Mouse (Mus musculus) kidney, postnatal 10 days (tissue): ENCODE data around the gene Cdh4.
A peak's percentile ranks its signal among the peaks of the same experiment; 100 is the strongest.

ENCODE experiments used
- DNase-seq: peaks from one replicate; pipeline ENCODE4 v3.0.0; 2021; ENCODE audit warnings: mixed read lengths

The Cdh4 gene

DNA sequence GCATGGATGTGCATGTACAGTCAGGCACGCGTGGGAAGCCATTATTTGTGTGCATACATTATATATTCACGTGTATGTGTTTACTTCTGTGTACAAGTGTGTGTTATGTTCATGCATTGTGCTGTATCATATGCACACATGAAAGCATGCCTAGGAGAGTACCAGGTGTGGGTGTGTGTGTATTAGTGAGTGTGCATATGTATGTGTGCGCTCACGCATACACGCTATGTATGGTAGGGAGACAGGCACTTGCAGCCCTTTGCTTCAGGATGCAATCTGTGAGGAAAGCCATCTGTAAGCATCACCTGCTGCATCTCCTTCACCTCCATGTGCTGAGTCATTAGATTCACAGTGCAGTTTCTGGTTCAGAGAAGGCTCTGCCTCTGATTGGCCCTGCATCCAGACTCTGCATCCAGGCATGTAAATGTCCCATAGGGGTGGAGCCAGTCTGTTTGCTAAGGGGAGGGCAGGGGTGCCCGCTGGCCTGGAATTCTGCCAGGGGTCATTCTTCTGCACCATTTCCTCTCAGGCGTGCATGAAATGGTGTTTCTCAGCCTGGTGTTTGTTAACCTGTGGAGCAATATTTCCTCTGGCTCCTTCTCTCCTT lies 25.7 kb downstream of the Cdh4 start:
- peak; percentile 25 for DNase-seq

DNA sequence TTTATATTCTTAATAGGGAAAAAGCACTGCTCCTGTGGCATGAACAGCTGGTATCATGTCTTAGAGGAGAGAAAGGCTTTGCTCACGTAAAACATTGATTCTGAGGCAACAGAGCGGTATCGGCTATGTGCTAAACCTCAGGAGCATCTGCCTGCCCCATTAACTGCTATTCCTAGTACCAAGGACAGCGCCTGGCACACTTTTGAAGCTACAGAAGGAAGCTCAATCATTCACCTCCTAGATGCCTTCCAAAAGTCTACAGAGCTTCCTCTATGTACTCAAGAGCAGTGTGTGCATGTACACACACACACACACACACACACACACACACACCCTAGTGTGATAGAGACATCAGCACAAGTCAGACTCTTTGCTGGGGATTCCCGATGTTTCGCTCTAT lies 34.4 kb downstream of the Cdh4 start:
- peak; percentile 21 for DNase-seq

DNA sequence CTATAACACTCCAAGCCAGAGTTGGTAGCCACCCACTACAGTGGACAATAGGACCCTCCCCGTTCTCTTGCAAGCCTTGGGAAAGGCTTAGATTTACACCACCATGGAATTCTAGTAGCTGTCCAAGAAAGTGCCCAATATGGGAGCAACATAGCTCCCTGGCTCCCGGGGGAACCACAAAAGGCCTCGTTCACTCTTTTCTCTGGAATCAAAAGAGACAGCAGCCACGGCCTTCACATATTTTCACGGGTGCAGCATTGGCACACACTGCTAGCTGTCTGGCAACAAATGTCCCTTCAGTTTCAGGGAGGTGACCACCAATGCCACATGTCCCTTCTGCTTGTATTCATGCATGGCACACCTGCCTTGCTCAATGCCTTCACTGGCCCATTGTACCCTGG lies 38.6 kb downstream of the Cdh4 start:
- no peak for DNase-seq

DNA sequence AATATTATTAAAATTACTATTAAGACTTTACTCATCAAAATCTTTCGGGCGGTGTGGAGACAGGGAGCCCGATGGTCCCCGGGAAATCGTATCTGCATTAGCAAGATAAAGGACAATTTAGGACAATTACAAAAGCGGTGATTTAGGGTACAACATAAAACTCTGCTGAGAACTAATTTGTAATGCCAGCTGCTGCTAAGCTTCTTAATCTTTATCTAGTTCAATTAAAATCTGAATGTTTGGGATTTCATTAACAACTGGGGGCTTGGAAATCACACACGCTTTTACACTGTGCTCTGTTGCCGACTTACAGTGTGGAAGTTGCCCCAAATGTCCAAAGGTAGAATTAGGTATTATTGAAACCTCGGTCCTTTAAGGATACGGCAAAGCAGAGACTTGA lies 39.1 kb downstream of the Cdh4 start:
- DNase-seq = no peak

DNA sequence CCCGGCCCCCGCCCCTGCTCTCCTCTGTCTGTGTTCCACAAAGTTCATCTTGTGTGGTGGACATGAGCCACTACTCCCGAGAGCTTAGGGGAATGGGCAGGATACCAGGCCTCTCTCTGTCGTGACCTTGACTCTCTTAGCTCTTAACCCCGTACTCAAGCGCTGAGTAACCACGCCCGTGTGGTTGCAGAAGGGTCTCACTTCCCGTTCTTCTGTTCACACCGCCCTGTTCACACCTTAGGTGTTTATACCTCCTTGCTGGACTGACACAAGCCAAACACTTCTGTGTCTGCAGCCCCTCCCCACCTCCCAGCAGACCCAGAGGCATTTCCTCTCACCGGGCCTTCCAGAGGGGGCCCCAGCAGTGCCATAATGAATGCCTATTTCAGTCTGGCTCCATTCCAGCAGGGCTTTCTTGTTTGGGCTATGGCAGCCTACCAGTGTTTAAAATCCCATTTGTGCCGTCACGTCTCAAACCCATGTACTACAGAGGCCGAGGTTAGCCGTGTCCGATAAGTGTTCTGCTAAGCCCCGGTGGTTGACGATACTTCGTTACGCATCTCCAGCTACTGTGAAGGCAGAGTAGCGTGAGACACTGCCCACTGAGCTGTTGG lies 46.4 kb downstream of the Cdh4 start:
- no peak for DNase-seq

DNA sequence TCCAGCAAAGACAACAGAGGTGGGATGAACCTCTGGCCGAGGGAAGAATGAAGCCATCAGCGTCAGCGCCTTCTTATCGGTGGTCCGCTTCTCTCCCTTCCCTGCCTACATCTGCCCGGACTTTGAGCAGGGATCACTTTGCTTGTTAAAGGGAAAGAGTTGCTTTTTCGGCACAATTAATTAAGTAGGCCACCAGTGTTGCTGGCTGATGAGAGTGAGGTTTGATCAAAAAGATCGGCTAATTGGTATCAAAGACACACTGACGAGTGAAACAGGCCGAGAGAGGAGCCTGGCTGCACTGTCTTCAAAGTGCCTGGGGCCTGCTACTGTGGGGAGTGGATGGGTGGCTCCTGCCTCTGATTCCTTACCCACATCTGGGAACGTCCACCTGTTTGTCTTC lies 49.7 kb downstream of the Cdh4 start:
- no peak for DNase-seq

DNA sequence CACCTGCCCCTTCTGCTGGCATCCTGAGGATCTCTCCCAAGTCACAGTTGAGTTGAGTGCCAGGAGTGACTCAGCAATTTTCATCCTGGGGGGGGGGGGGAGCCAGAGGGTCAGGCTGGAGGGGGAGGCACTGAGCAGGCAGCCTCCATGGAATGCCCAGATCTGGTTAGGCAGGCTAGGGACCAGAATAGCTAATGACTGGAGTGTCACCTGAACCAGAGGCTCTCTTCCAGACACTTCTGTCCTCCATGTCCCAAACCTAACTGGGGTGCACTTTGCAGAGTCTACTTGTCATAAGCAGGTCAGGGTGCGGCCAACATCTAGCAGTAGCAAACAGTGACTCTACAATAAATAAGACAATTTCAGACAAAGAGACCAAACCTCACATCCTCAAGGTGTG lies 52.0 kb downstream of the Cdh4 start:
- no peak for DNase-seq

DNA sequence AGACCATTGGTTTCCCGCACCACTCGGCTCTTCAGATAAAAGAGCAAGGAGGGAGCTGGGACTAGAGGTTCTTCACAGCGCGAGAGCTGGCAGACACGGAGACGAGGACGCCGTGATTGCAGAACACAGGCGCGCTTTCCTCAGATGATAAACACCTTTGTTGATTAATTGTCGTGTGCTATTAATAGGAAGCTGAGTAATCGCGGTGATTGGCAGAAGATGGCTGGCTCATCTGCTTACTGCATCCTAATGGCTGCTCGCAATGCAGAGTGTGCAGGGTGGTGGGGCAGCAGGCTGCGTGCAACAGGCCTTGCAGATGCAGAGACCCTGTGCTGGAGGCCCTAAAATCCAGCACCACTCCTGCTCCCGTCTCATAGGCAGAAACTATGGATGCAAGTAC lies 68.2 kb downstream of the Cdh4 start:
- no peak for DNase-seq

DNA sequence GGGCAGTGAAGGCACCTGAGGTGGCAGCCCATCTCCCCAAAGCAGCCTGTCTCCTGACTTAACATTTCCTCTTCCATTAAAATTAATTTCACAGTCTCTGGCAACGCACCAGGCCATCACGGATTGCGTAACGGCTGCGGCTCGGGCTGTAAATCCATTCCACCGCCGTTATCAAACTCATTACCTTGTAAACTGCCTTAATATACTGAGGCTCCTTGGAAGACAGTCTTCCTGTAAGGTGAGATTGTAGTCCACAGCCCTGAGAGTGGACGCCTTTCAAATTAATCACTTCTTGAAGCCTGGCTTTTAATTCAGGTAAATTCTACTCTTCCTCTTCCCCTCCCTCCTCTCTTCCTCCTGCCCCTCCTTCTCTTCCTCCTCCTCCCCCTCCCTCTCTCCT lies 74.3 kb downstream of the Cdh4 start:
- DNase-seq = no peak

DNA sequence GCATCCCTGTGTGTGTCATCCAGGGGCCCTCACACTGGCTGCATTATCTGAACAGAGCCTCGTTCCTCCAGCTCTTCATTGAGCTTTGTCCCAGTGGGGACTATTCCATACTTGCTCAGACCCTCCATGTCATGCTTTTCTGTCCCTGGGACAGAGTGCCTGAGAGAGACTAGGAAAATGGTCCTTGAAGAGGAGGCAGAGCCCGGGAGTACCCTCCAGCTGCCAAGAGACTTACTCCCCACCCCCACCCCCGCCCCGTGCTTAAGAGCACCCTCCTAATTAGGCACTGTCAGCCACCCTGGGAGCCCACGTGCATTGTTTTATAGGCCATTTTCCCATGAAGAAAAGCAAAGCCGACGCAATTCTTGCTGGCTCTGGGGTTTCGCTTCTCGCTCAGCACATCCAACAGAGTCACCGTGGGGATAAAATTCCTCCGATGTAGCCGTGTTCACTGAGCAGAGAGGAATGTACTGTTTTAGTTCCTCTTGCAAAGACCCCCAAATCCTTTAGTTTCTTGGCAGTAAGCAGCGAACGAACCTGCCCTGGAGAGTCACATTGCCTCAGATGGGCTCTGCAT lies 76.3 kb downstream of the Cdh4 start:
- no peak for DNase-seq

DNA sequence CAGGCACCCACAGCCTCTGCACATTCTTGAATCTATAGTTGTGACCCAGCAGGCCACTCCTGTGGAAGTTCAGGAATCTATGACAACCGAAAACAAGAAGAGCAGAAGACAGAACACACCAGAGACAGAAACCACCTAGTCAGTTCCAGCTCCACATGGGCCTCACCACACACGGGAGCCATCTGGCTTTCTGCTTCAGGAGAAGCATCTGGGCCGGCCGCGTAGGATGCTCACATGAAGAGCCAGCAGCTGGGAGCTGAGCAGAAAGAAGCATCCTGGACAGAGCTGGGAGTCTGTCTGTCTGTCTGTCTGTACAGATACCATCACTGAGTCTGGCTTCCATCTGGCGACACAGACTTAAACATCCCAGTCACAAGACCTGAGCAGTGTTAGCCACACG lies 76.9 kb downstream of the Cdh4 start:
- no peak for DNase-seq

DNA sequence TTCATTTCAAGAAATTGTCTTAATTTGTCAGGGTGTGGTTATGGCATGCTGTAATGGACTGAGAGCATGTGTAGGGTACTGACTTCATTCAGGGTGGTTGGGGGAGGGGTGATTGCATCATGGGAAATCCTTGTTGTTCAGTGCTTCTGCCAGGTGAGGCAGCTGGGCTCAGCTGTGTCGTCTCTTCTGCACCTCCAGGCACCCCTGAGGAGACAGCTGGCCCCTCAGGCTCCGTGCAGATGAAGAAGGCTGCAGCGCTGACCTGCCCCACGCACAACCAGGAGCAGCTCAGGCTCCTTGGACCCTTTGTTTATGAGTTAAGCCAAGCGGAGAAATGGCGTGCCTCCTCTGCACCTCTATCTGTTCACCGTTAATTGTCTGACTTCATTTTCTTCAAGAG lies 77.7 kb downstream of the Cdh4 start:
- DNase-seq = no peak

DNA sequence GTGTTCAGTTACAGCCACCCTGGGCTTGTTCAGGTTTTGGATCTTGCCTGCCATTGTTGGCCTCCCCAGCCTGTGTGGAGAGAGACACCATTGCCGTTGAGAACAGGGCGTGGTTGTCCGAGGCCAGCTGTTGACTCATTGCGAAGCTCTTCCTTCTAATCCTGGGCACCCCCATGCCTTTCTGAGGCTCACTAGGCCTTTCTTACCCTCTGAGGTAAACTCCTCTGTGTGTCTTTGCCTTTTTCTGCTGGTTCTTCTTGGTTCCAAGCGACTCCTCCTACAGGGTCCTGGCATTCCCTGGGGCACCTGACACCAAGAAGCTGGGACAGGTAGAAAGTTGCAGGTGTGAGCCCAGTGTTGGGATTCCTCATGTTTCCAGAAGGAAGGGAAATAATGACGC lies 78.7 kb downstream of the Cdh4 start:
- DNase-seq = no peak

DNA sequence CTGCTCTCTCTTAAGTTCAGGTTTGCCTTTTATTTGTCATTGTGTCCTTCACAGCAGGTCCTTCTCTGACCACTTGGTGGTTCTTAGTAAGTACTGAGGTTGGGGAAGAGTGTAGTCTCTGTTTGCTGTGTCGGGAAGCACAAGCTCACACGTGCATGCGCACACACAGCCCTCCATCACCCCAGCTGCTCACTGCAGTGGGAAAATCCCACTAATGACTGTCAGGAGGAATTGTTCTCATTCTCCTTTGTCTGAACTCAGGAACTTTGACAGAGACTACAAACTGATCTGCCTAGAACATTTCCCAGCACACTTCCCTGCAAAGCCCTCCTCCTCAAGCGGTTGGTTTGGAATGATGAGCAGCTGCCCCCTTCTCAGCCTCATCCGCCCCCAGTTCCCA lies 79.2 kb downstream of the Cdh4 start:
- no peak for DNase-seq

DNA sequence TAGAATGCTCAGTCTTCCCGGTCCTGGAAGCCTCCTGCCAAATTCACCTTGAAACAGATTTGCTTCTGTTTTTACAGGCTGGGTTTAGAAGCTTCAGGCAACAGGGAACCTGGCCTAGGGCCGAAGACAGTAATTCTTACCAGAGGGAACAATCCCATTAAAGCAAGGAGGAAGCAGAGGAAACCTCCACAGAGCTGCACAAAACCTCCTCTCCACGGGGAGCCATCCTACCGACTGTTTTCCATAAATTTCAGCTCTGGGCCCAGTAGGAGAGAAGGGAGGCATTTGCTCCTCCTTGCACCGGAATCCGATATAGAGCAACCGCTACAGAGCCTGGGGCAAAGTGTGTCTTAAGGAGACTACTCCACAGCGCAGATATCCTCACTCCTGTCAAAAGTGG lies 79.9 kb downstream of the Cdh4 start:
- no peak for DNase-seq

DNA sequence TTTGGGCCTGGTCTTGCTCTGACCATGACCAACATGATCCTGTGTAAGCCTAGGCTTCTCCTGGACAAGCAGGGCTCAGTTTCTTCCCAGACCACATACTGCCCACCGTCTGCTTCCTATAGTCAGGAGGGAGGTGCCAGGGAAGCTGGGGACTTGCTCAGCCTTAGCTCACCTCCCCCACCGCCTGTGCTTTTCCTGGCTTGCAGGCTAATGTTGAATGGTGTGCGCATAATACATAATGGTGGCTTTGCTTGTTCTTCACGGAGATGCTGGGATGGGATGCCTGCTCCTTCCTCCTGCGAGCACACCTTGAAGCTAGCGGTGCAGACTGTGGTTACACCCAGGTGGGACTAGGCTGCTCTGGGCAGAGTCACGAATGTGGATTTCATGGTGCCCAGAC lies 84.7 kb downstream of the Cdh4 start:
- DNase-seq = no peak

DNA sequence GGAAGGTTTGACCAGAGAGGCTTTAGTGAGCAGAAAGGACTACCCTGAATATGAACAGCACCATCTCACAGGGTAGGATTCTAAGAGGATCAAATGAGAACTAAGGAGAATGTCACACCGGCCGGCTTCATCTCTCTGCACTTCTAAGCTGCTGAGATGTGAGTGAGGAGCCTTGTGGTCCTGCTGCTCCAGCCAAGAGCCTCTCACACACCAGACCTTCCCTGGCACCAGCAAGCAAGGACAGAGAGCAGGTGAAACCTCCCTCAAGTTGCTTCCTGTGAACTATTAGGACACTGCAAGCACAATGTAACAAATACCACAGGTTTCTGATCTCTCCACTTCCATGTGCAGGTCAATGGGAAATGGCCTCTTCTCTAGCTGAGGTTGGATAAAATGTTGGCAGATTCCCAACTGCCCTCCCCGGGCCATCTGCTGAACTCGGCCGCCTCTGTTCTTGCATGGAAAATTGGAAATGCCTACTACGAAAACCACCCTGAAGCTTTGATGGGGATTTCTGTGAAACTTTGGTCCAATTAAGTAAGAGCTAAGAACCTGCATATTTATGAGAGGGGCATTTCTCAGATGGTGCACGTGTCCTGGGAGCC lies 88.3 kb downstream of the Cdh4 start:
- DNase-seq = peak; percentile 21

DNA sequence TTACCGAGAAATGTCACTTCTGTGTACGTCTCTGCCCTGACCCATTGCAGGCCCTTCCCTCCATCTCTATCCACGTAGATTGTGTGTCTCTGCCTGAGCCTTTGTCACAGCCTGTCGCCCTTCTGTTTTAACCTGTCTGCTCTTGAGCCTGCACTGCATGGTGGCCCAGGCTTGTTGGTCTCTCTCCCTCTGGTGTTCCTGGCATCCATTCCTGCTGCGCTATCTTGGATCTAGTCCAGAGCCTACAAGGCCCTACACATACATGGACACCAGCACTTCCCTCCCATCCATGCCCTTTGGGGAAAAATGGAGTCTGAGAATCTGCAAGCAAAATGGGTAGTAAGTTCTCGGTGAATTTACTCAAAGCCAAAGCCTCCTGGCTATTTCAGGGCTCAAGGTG lies 91.0 kb downstream of the Cdh4 start:
- DNase-seq = no peak

DNA sequence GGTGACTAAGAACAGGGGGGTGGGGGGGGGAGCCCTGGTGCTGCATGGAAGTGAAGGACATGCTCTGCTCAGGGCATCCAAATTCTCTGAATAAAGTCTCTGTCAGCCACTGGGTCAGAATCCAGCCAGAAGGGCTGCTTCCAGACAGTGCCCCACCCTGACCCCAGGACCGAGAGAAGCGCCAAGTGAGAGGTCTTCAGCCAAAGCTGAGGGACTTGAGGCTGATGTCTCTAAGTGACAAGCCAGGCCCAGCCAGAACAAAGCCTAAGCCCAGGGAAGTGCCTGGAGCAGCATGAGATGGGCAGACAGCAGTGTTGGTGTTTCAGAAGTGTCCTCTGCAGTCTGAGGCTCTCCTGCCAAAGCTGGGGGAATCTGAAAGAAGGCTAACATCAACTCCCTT lies 91.7 kb downstream of the Cdh4 start:
- DNase-seq = no peak

DNA sequence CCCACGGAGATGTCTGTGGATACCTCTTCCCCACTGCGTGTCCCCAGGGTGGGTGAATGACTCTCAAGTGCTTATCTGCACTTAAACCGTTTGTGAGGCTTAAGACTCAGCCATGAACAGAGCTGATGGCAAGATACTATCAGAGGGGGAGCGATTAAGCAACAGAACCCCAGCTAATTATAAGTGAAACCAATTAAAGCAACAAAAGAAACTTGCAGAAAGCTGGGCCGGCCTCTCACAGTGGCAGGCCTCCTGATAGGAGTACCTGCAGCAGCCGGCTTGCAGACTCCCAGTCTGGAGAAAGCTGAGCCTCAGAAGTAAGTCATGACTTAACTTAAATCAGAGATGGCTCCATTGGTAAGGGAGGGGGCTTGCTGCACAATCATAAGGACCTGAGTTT lies 93.0 kb downstream of the Cdh4 start:
- DNase-seq = no peak

DNA sequence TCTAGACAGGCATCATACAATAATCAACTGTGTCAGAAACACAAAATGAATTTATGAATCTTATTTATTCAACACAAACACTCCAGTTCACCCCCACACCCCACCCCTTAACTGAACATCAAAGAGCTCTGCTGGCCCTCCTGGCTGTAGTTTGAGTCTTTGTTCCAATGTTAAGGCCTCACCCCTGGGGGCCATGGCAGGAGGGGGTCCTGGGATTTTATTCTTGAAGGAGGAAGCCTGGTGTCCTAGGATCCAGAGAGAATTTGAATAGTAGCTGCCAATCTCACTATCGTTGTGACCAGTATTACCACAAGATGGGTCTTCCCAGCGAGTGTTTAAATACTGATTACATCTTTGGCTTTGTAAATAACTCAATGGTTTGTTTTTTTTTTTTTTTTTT lies 94.5 kb downstream of the Cdh4 start:
- no peak for DNase-seq

DNA sequence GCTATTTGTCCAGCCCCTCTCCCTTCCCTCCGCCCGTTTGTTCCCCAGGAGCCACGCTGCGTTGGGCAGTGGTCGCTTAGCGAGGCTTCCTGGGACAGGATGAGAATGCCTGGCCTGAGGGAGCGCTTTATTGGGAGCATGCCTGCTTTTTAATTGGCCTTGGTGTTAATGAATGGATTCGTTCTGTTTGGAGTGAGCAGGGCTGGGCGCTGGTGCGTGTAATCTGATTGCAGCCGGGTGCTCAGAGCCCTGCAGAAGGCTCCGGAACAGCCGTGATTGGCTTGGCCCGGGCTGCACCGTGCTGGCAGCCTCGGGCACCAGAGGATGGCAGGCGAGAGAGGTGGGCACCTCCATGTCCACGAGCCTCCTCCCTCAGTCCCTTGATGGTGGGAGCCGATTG lies 95.2 kb downstream of the Cdh4 start:
- DNase-seq = peak; percentile 19

DNA sequence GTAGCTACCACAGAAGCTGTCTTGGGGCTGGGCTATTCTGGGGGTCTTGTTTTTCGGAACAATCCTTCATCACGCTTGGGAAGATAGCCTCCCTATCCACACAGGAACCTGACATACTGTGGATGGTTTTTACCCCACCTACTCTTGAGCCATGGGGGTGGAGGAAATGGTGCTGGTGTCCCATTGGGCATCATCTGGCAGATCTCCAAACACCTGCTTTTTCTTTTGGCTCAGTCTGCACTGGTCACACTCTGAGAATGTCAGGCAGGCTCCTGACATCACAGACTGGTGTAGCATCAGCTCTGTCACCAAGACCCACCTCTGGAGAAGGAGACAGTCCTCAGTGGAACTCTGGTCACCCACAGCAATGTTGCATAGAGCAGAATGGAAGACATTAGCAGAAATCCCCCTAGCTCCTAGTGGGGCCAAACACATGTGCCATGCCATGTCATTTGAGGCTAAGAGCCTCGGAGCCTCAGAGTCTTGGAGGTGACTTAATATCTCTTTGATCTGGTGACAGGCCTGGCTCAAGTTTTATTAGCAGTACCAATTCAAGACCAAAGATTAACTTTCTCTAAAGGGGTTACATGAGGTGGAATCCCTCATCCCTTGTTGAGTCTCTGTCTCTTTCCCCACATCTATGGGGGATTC lies 95.7 kb downstream of the Cdh4 start:
- DNase-seq = no peak

DNA sequence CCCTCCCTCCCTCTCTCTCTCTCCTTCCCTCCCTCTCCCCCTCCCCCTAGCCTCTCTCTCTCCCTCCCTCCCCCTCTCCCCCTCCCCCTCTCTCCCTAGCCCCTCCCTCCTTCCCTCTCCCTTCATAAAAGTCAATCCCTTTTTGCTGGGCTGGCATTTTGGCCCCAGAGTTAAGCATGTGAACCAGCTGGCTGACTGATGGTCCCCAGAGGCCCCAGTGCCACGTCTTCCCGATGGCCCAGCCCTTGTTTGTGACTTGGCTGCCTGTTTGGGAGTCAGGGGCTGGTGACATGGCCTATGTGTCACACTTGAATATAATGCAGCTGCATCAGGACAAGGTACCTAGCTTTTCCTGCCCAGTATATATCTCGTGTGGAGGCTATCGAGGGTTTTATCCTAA lies 96.3 kb downstream of the Cdh4 start:
- DNase-seq = no peak
